Mouse (Mus musculus): ENCODE results near the gene Ints12. TPM values are rescaled to one million over a fixed set of nuclear protein-coding genes. Genes with fewer than 3 reads are reported as not detected.

Ints12 gene
- total RNA-seq, 4 experiments from 2014 or later: 9.6 to 14.5 (median 12.9) TPM

GRCm38 (mm10) chr3:133144511-133145147, 53.0 kb downstream of the Ints12 start:
- no peak for DNase-seq (ENCODE audit: low spot score in 2 of 2)

DNA sequence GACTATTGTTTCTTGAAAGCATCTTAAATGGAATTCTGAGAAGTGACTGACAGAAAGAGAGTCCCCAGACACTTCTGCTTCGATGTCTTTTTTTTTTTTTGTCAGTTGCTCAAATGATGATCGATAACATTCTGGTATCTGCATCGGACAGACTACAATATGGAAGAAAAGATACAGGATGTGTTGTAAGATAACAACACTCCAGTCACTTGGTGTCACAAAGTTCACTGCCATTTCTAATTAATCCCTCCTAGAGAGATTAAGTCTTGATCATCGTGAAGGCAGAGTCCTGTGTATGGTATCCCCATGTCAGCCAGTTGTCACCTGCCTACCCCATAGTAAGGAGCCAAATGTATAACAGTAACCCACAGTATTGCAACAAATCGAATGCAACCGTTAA, 60.0 kb downstream of the Ints12 start:
- no peak for DNase-seq (ENCODE audit: low spot score in 2 of 2)

DNA sequence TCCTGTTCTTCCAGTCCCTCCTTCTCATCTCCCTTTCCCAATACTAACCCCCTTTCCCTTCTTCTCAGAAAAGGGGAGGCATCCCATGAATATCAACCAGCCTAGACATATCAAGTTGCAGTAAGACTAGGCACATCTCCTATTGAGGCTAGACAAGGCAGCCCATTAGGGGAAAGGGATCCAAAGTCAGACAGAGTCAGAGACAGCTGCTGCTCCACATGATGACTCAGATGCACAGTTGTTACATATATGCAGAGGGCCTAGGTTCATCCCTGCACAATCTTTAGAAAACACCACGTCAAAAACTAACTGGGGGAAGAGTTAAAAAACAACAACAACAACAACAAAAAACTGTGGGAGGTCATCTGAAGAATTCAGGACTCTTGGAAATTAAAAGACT, 61.2 kb downstream of the Ints12 start:
- no peak for DNase-seq (ENCODE audit: low spot score in 2 of 2)

- DNase-seq (ENCODE audit: low spot score in 2 of 2): no peak
Observed at GRCm38 (mm10) chr3:133153629-133154028, 62.0 kb downstream of the Ints12 start.

DNA sequence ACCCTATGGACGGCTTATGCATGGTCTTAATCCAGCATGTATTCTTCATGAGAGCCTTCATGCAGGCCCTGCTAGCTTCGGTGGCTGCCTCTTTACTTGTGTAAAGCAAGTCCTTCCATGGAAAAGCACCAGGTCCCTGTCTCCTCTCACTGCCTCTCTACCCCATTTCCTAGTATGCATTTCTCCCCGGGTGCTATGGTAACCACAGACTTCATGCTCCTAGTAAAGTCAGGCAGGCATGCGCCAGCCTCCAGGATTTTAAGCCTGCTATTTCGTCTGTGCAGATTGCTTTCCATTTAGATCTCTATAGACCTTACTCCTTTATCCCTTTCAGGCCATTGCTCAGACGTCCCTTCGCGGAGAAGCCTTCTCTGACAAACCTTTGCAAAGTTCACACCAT, 63.0 kb downstream of the Ints12 start:
- DNase-seq (ENCODE audit: low spot score in 2 of 2): peak in 1 of 2 experiments; percentile 33

DNA sequence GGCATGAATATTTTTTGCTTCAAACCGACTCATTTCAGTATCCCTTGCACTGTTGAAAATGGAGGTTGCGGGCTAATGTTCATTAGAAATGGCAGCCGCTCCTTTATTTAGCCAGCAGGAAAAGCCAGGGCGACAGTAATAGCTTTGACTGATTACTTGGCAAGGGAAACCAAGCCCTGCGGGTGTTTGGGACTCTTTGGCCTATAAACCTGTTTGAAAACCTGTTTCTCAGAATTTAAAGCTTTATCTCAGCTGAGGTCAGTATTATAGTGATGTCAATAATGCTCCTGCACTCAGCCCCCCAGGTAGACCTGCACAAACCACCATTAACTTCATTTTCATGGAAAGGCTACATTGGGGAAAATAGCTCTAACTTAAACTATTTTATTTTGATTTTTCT, 66.6 kb downstream of the Ints12 start:
- no peak for DNase-seq (ENCODE audit: low spot score in 2 of 2)

Other genes starting within 250 kb of the Ints12 start
- 10 to 100 TPM; 13.2 to 15.1 (median 14.3) TPM for gene Npnt, start 141.5 kb upstream of the Ints12 start, total RNA-seq (2022)
- 10 to 100 TPM in 3 of 4 experiments, 1 to 10 TPM in 1; 9.8 to 12.9 (median 11.4) TPM for gene Gstcd, start 193 bp downstream of the Ints12 start, total RNA-seq (2022)
- under 1 TPM in 2 of 4 experiments, not detected in 2; 0.09 to 0.51 TPM for gene Arhgef38, start 143.1 kb downstream of the Ints12 start, total RNA-seq (2022)
- 10 to 100 TPM; 49.5 to 52.9 (median 51.3) TPM for gene Ppa2, start 218.3 kb downstream of the Ints12 start, total RNA-seq (2022)

Data from left cerebral cortex, adult 8-10 months (tissue).